Mouse (Mus musculus) layer of hippocampus, postnatal 36 days (tissue): ENCODE data around the gene Gm3854. TPM values are rescaled to one million over a fixed set of nuclear protein-coding genes. Genes with fewer than 3 reads are reported as not detected.
A peak's percentile ranks its signal among the peaks of the same experiment; 100 is the strongest.

Experiments
- DNase-seq, 2 experiments: peaks; one replicate each; pipeline ENCODE4 v3.0.0; 2022
- total RNA-seq, 2 experiments: library from RNA; stranded (reverse); gene quantifications; 2 replicates each; pipeline ENCODE4 v1.2.3; 2021

Gene Gm3854
- total RNA-seq, 2 experiments from 2014 or later, result 6.0 to 8.0 TPM

DNA sequence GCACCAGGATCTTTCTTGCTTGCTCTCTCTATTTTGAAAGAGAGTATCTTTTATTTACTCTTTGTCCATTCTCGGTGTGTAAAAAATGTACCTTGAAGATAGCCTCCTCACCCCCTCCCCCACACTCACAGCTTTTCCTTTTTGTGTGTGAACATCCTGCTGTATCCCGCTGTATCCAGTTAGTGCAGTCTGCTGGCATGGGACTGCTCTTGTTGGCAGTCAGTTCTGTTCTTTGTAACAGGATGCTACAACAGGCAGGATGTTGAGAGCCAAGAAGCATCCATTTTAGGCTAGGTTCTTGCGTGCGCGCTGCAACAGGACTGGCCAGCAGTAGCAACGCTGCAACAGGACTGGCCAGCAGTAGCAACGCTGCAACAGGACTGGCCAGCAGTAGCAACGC is 43.4 kb downstream of the Gm3854 start:
- peak; percentile 31 to 43 for DNase-seq

DNA sequence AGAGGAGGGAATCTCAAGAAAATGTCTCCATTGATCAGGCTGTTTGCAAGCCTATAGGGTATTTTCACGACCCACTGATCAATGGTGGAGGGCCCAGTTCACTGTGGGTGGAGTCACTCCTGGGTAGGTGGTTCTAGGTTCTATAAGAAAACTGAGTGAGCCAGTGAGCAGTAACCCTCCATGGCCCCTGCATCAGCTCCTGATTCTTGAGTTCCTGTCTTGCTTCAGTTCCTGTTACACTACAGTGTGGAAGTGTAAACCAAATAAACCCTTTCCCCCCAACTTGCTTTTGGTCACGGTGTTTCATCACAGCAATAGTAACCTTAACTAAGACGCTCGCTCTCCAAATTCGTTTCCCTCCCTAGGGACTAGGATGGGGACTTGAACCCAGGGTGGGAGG is 45.4 kb downstream of the Gm3854 start:
- no peak for DNase-seq

DNA sequence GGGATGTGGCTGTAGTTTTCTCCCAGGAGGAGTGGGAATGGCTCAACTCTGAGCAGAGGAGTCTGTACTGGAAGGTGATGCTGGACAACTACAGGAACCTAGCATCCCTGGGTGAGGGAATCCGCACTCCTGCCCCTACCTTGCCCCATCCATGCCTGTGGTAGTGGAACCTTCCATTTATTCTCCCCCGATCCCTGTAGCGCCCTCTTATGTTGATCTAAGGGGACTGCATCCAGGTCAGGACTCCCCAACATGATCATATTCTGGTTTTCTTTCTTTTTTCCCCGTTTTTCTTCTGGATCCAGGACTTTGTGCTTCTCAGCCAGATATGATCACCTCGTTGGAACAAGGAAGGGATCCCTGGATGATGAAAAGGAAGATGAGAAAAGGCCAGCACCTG is 45.9 kb downstream of the Gm3854 start:
- no peak for DNase-seq

DNA sequence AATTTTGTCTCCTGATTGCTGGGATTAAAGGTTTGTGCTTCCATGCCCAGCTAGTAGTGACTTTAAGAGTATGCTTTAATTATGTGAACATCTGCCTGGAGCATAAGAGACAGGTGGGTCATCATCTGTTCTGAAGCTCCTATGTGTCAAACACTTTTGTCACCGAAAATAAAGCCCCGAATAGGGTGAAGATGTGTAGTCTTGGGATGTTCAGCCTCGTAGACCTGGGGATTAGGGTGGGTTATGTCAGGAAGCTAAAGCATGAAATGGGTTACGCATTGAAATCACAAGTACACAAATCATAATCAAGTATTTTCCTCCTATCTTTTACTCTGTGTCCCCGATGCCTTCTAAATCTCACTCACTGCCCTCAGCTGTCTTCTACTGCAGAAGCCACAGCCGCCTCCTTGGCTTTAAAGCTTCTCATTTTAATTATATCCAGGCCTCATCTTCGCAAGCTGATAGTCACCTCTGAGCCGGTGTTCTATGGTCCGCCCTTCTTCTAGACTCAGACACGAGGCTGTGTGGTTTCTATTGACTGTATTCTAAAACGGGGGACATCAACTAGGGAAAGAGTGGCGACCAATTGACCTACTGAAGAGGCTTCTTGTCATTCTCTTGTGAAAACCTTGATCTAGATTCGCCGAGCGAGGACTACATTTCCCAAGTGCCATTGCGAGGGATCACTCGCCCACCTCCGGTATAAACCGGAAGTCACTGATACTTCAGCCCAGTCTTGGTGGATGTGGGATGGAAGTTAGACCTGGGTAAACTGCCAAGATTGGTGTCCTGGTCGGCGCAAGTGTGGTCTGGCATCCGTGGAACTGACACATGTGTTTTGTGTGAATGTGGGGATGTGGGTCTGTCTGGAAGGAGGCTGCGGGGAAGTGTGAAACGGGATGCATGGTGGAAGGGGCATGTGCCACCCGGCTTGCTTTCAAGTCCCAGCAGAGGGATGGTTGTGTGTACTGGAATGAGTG is 54.7 kb downstream of the Gm3854 start, which contains the start of gene Smim17:
Gene Smim17 (plus strand): TSS at position 720 of the 980 bp plus-strand sequence.
- DNase-seq, result peak; percentile 68 to 76

Other genes with a start within 250 kb of the Gm3854 start
- gene Zfp787, start 187.8 kb upstream of the Gm3854 start, total RNA-seq, result 10 to 100 TPM; 23.5 to 26.5 TPM
- gene Zfp444, start 171.5 kb upstream of the Gm3854 start, total RNA-seq, result 10 to 100 TPM; 52.7 to 60.6 TPM
- not detected for gene Galp, start 146.7 kb upstream of the Gm3854 start, total RNA-seq
- not detected for gene Zscan5b, start 121.5 kb upstream of the Gm3854 start, total RNA-seq
- not detected for gene Epp13, start 91.0 kb upstream of the Gm3854 start, total RNA-seq
- gene Zfp667, start 57.2 kb upstream of the Gm3854 start, total RNA-seq, result 10 to 100 TPM; 17.6 to 19.0 TPM
- 10 to 100 TPM; 10.4 to 13.1 TPM for gene Zfp583, start 12.5 kb upstream of the Gm3854 start, total RNA-seq
- gene Zfp78, start 19.5 kb downstream of the Gm3854 start, total RNA-seq, result 1 to 10 TPM; 5.3 to 5.8 TPM
- 10 to 100 TPM in 1 of 2 experiments, 1 to 10 TPM in 1; 6.0 to 12.0 TPM for gene Zfp28, start 39.5 kb downstream of the Gm3854 start, total RNA-seq
- 10 to 100 TPM; 21.3 to 24.2 TPM for gene Smim17, start 55.0 kb downstream of the Gm3854 start, total RNA-seq
- under 1 TPM; 0.45 to 0.68 TPM for gene Gm20715, start 66.5 kb downstream of the Gm3854 start, total RNA-seq
- 1 to 10 TPM in 1 of 2 experiments, under 1 TPM in 1; 0.99 to 2.4 TPM for gene Olfr1344, start 94.9 kb downstream of the Gm3854 start, total RNA-seq
- under 1 TPM; 0.08 to 0.12 TPM for gene Olfr1336, start 112.4 kb downstream of the Gm3854 start, total RNA-seq
- gene Olfr1346, start 123.3 kb downstream of the Gm3854 start, total RNA-seq, result not detected
- gene Olfr5, start 143.2 kb downstream of the Gm3854 start, total RNA-seq, result not detected
- gene Olfr1347, start 156.0 kb downstream of the Gm3854 start, total RNA-seq, result not detected
- not detected for gene Olfr1348, start 165.0 kb downstream of the Gm3854 start, total RNA-seq
- gene Olfr1349, start 179.2 kb downstream of the Gm3854 start, total RNA-seq, result not detected
- not detected for gene Olfr1350, start 221.1 kb downstream of the Gm3854 start, total RNA-seq